Mouse (Mus musculus): ENCODE results near the gene Tspan10.
A peak's percentile ranks its signal among the peaks of the same experiment; 100 is the strongest.
"Not testable (repeated sequence)": the region's sequence is repeated elsewhere in the genome, so short reads cannot be mapped to it uniquely, and the experiment has no call there.

The Tspan10 gene

DNA sequence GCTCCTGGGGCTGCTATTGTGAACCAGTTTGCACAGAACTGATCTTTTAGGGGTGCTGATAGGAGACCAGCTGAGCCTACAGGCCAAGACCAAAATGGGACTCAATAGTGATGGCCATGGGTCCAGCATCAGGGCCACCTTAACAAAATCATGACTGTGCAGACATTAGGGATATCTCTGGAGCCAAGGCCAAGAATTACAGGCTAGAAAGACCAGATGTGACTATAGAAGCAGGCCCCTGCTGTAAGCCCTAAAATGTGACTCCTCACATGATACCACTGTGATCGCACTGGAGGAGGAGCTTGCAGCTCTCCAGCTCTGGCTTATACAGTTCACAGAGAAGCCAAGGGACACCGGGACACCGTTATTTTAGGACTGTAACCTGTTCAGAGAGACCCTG is at the start of gene Tspan10:
TSS of gene Tspan10 (plus strand) at position 301 of the 400 bp plus-strand sequence.
- no peak for DNase-seq (ENCODE audit: low read depth, low spot score)

DNA sequence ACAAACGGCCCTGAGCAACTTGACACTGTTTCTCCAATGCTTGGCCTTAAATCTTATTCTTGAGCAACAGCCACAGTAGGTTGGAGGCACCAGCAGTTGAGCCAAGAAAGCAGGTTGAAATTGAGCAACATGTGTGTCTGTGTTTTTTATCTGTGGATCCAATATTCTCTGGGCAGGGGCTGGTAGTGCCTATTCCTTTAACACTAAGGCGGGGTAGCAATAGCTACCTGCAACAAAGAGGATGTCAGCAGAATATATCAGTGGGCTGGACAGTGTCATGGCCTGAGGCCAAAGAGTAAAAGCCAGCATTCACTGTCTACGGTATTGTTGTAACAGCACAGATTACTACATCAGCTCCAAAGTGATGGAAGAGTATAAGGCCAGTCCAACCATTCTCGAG is 46.8 kb upstream of the Tspan10 start:
- no peak for DNase-seq (ENCODE audit: low read depth, low spot score)

GRCm38 (mm10) chr11:120397602-120398001 is 44.8 kb upstream of the Tspan10 start:
- no peak for DNase-seq (ENCODE audit: low read depth, low spot score)

- DNase-seq (ENCODE audit: low read depth, low spot score), result no peak
These were observed 43.1 kb upstream of the Tspan10 start for GRCm38 (mm10) chr11:120399319-120399718.

DNA sequence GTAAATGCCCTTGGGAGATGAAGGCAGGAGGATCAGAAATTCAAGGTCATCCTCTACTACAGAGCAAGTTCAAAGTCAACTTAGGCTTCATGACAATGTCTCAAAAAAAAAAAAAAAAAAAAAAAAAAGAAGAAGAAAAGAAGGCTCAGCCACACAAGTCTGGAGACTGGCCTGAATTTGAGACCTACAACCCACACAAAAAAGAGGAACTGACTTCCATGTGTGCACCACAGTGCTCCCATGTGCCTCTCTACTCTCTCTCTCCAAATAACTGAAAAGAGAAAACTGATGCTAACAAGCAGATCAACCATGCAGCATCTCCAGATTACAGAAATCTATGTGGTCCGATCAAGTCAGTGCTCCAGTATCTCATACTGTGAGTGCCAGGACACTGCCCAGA is 37.6 kb upstream of the Tspan10 start:
- DNase-seq (ENCODE audit: low read depth, low spot score), result no peak

GRCm38 (mm10) chr11:120405867-120406266 is 36.6 kb upstream of the Tspan10 start:
- DNase-seq (ENCODE audit: low read depth, low spot score), result no peak

- no peak for DNase-seq (ENCODE audit: low read depth, low spot score)
These were observed 36.0 kb upstream of the Tspan10 start for GRCm38 (mm10) chr11:120406445-120406844.

- not testable (repeated sequence) for DNase-seq (ENCODE audit: low read depth, low spot score)
These were observed 28.8 kb upstream of the Tspan10 start for GRCm38 (mm10) chr11:120413621-120414020.

- DNase-seq (ENCODE audit: low read depth, low spot score), result no peak
These were observed 24.6 kb upstream of the Tspan10 start for GRCm38 (mm10) chr11:120417852-120418251.

- no peak for DNase-seq (ENCODE audit: low read depth, low spot score)
These were observed 23.9 kb upstream of the Tspan10 start for GRCm38 (mm10) chr11:120418592-120418991.

GRCm38 (mm10) chr11:120422651-120423568 is 19.5 kb upstream of the Tspan10 start:
- no peak for DNase-seq (ENCODE audit: low read depth, low spot score)

DNA sequence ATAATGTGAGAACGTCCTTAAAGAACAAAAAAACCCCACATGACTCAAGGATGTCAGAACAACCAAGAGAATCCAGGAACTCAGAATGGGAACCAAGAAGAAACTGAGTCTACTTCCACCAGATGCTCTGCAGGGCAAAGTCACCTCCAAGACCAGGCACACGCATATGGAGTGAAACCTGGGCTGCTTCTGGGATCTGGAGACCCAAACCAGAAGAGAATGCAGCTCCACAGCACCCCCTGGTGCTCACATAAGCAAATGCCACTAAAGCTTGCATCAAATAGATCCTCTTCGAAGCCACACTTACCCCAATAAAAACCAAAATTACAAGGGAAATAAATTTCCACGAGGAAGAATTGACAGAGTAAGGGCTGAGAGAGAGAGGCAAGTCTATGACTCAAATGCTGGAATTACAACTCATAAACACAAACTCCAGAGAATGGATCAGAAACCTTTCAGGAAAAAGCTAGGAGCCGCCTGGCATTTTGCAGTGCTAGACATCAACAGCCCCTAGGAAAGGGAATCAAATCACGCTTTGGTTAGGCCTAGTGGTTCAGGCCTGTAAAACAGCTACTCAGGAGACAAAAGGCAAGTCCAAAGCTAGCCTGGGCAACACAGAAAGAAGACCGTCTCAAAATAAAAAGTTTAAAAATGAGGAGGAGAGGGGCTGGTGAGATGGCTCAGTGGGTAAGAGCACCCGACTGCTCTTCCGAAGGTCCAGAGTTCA is 18.7 kb upstream of the Tspan10 start:
- peak; percentile 12 for DNase-seq (ENCODE audit: low read depth, low spot score)

- no peak for DNase-seq (ENCODE audit: low read depth, low spot score)
These were observed 15.7 kb upstream of the Tspan10 start for GRCm38 (mm10) chr11:120426727-120427126.

DNA sequence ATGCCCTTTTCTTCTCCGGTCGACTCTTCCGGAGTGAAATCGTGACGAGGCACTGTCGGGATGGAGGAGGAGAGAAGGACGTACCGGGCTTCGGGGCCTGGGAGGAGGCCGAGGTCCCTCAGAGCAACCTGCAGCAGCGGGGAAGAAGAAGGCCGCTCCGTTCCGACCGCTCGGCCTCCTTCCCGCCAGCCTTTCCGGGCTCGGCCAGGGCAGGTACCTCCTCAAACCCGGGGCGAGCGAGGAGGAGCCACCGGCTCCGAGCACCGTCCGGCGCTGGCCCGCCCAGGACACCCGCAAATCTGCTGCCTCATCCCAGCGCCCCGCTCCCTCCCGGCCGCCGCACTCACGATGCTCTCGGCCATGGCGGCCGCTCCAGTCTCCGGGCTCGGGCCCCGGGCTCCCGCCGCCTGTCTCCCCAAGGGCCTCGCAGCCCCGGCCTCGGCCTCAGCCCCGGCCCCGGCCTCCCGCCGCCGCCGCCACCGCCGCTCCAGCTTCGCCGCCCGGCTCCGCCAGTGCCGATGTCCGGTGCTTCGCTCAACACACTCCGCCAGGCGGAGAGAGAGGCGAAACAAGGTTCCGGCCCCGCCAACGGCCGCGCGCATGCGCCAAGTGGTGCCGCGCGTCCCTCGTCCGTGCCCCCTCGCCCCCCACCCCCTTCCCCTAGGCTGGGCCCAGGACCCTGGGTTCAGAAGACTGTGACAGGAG is 5.1 kb upstream of the Tspan10 start, which contains the start of gene Nploc4:
TSS of gene Nploc4 (minus strand) at position 557 of the 705 bp plus-strand sequence.
- DNase-seq (ENCODE audit: low read depth, low spot score), result no peak

- DNase-seq (ENCODE audit: low read depth, low spot score), result no peak
These were observed 4.5 kb upstream of the Tspan10 start for GRCm38 (mm10) chr11:120437857-120438385.

- DNase-seq (ENCODE audit: low read depth, low spot score), result no peak
These were observed 379 bp downstream of the Tspan10 start for GRCm38 (mm10) chr11:120442765-120443280.

DNA sequence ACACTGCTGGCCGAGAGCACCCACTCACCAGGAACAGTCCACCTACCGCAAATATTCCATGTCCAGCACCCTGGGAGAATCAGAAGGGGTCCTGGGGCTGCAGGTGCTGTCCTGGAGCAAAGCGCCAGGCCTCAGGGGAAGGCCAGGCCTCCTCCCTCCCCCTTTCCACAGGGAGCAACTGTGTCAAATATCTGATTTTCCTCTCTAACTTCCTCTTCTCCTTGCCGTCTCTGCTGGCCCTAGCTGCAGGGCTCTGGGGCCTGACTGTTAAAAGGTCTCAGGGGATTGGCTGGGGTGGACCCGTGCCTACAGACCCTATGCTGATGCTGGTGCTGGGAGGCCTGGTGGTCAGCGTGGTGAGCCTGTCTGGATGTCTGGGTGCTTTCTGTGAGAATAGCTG is 1.7 kb downstream of the Tspan10 start:
- no peak for DNase-seq (ENCODE audit: low read depth, low spot score)

- no peak for DNase-seq (ENCODE audit: low read depth, low spot score)
These were observed 3.0 kb downstream of the Tspan10 start for GRCm38 (mm10) chr11:120445475-120445874.

DNA sequence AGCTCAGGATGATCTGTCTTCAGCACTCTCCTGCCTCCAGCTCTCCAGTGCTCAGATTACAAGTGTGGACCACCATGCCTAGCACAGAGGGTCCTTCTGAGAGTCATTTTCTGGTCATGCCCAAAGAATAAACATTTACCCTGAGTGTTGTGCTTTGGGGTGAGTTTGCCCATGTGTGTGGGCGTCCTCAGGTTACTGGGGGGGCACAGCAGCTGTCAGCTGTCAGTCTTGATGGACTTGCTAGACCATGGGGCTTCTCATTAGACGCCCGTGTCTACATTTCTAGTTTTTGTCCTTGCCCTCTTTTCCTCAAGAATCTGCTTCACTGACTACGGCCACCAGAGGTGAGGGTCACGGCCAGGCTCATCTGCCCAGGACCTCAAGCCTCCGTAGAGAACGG is 4.7 kb downstream of the Tspan10 start:
- DNase-seq (ENCODE audit: low read depth, low spot score), result no peak

GRCm38 (mm10) chr11:120452246-120452645 is 9.8 kb downstream of the Tspan10 start:
- DNase-seq (ENCODE audit: low read depth, low spot score), result no peak

DNA sequence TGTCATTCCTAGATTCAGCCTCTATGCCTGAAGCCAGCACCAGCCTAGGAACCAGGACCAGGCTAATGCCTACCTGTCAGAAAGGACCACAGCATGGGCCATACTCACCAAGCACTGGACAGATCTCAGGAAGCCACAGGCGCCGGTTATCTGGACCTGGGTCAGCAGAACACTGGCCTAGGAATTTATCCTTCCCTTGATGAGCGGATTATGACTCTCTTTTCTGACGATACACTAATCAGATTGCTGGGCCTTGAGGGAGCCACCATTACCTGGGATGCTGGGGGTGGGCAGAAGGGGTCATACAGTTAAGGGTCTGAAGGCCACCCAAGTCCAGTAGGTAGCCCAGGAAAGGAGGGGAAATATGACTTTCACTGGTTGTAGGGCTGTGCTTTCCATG is 10.9 kb downstream of the Tspan10 start, which contains the start of gene Pde6g:
TSS of gene Pde6g (minus strand) at position 195 of the 400 bp plus-strand sequence.
- DNase-seq (ENCODE audit: low read depth, low spot score), result no peak

Measured in brain, embryonic 18.5 days (tissue).